Mouse (Mus musculus) layer of hippocampus, adult 2 months (tissue): ENCODE results near the gene Tesk2. TPM values are rescaled to one million over a fixed set of nuclear protein-coding genes. Genes with fewer than 3 reads are reported as not detected.
A peak's percentile ranks its signal among the peaks of the same experiment; 100 is the strongest.
"Not testable (repeated sequence)": the region's sequence is repeated elsewhere in the genome, so short reads cannot be mapped to it uniquely, and the experiment has no call there.

Experiments
- DNase-seq, 2 experiments: peaks; one replicate each; pipeline ENCODE4 v3.0.0; 2022; ENCODE audit warnings: low spot score in 2 of 2
- H3K27ac ChIP-seq: fragments of 200-600 bp; 2 replicates; pipeline ENCODE4 v1.8.1; 2022
- H3K4me3 ChIP-seq: fragments of 200-600 bp; 2 replicates; pipeline ENCODE4 v1.8.1; 2022; ENCODE audit warnings: mild to moderate bottlenecking
- CTCF ChIP-seq: fragments of 200-600 bp; conservative IDR thresholded peaks from 2 replicates; pipeline ENCODE4 v1.8.1; 2022; ENCODE audit warnings: antibody characterized with exemption, mild to moderate bottlenecking, moderate library complexity
- total RNA-seq, 2 experiments: library from RNA; stranded (reverse); gene quantifications; 2 replicates each; pipeline ENCODE4 v1.2.3; 2021

Tesk2 gene
- total RNA-seq, 2 experiments from 2014 or later = 4.2 to 4.8 TPM

GRCm38 (mm10) chr4:116819968-116820901, 99.5 kb downstream of the Tesk2 start:
- no peak for DNase-seq
- Histone ChIP-seq H3K4me3 (peak overlapping the region; percentile 63), H3K27ac (peak overlapping the region; percentile 90)
- no peak for TF ChIP-seq CTCF

- peak overlapping the region; percentile 63 for H3K4me3 ChIP-seq
- peak; percentile 33 to 44 for DNase-seq
- H3K27ac ChIP-seq = peak overlapping the region; percentile 90
- peak; percentile 68 for TF ChIP-seq CTCF
Observed at GRCm38 (mm10) chr4:116820902-116821693, 100.3 kb downstream of the Tesk2 start.

- no peak for TF ChIP-seq CTCF
- H3K27ac ChIP-seq = peak within 1 kb of the TSS; percentile 90
Observed at GRCm38 (mm10) chr4:116821694-116822016, 100.9 kb downstream of the Tesk2 start, which contains the start of gene Hpdl. Hpdl (minus strand) TSS chr4:116821707.

GRCm38 (mm10) chr4:116824541-116825004, 103.8 kb downstream of the Tesk2 start:
- Histone ChIP-seq H3K27ac (peak overlapping the region; percentile 93), H3K4me3 (peak overlapping the region; percentile 73)
- peak; percentile 67 to 72 for DNase-seq
- no peak for TF ChIP-seq CTCF

More at GRCm38 (mm10) chr4:116821694-116822016, 100.9 kb downstream of the Tesk2 start, which contains the start of gene Hpdl:
- peak within 1 kb of the TSS; percentile 63 for H3K4me3 ChIP-seq
- no peak for DNase-seq

- Histone ChIP-seq H3K27ac (no peak overlapping the region), H3K4me3 (no peak overlapping the region)
- peak; percentile 53 to 61 for DNase-seq
- TF ChIP-seq CTCF = peak; percentile 89
Observed at GRCm38 (mm10) chr4:116827819-116828218, 107.1 kb downstream of the Tesk2 start.

- Histone ChIP-seq H3K4me3 (no peak overlapping the region), H3K27ac (0 out of 2 replicates have a peak overlapping the region, but pooled peaks have one; percentile 62)
- TF ChIP-seq CTCF = no peak
- DNase-seq = no peak
Observed at GRCm38 (mm10) chr4:116829364-116830069, 108.8 kb downstream of the Tesk2 start.

GRCm38 (mm10) chr4:116830070-116830368, 109.3 kb downstream of the Tesk2 start:
- peak overlapping the region; percentile 62; the same call in 1 of the 2 replicates for H3K27ac ChIP-seq
- TF ChIP-seq CTCF = no peak
- no peak overlapping the region for H3K4me3 ChIP-seq
- no peak for DNase-seq

- no peak for DNase-seq
- no peak overlapping the region for H3K4me3 ChIP-seq
Observed at GRCm38 (mm10) chr4:116838999-116839398, 118.3 kb downstream of the Tesk2 start.

GRCm38 (mm10) chr4:116840096-116840495, 119.3 kb downstream of the Tesk2 start:
- DNase-seq, H3K4me3 ChIP-seq, H3K27ac ChIP-seq: not testable (repeated sequence)

More at GRCm38 (mm10) chr4:116838999-116839398, 118.3 kb downstream of the Tesk2 start:
- no peak for TF ChIP-seq CTCF
- no peak overlapping the region for H3K27ac ChIP-seq

- H3K27ac ChIP-seq = no peak overlapping the region
- no peak overlapping the region for H3K4me3 ChIP-seq
- no peak for TF ChIP-seq CTCF
- no peak for DNase-seq
Observed at GRCm38 (mm10) chr4:116840841-116841240, 120.1 kb downstream of the Tesk2 start.

- TF ChIP-seq CTCF = no peak
- DNase-seq = no peak
- H3K27ac ChIP-seq = no peak overlapping the region
- no peak overlapping the region for H3K4me3 ChIP-seq
Observed at GRCm38 (mm10) chr4:116844324-116844723, 123.6 kb downstream of the Tesk2 start.

GRCm38 (mm10) chr4:116849901-116850300, 129.2 kb downstream of the Tesk2 start:
- Histone ChIP-seq H3K27ac (no peak overlapping the region), H3K4me3 (no peak overlapping the region)
- DNase-seq = no peak
- no peak for TF ChIP-seq CTCF
